Mouse (Mus musculus) G1E (cell line): ENCODE measurements at regions not wholly inside any gene's neighbourhood (a gene's known extent, or its start where the extent isn't known, plus 50 kb on each side); places are given as distances from the start of the nearest gene placed in this dataset.

Experiments
- ATAC-seq: 2 replicates; pipeline ENCODE4 v1.8.0; 2016; ENCODE audit warnings: mild to moderate bottlenecking; ENCODE audit not compliant: insufficient number of reproducible peaks, poor library complexity, low FRiP score, severe bottlenecking; ENCODE audit errors: extremely low read depth
- DNase-seq: peaks from one replicate; pipeline ENCODE4 v3.0.0; 2012; ENCODE audit warnings: low spot score
- H3K27me3 ChIP-seq: 2 replicates; pipeline ENCODE4 v1.6.1; 2012; ENCODE audit warnings: mild to moderate bottlenecking, low read length, inconsistent platforms; ENCODE audit not compliant: insufficient read depth
- H3K36me3 ChIP-seq: replicated peaks from 2 replicates; pipeline ENCODE3; 2012; ENCODE audit warnings: mild to moderate bottlenecking, inconsistent platforms
- H3K4me1 ChIP-seq: 2 replicates; pipeline ENCODE4 v1.6.1; 2012; ENCODE audit warnings: low read depth, low read length, inconsistent platforms, mixed read lengths; ENCODE audit not compliant: insufficient read depth
- H3K4me3 ChIP-seq: 2 replicates; pipeline ENCODE4 v1.5.1; 2012; ENCODE audit warnings: low read depth, mild to moderate bottlenecking, inconsistent platforms, low read length, moderate library complexity, mixed read lengths
- H3K9me3 ChIP-seq: replicated peaks from 2 replicates; pipeline ENCODE4 v1.6.1; 2012; ENCODE audit warnings: inconsistent platforms
- CTCF ChIP-seq: IDR thresholded peaks from 2 replicates; pipeline ENCODE4 v1.5.1; 2012; ENCODE audit warnings: low read depth, low read length, inconsistent platforms, mixed read lengths
- GATA1 ChIP-seq: IDR thresholded peaks from 2 replicates; pipeline ENCODE4 v1.6.1; 2012; ENCODE audit warnings: borderline replicate concordance, low read length, inconsistent platforms, mixed read lengths
- GATA2 ChIP-seq: IDR thresholded peaks from 2 replicates; pipeline ENCODE4 v1.6.1; 2012; ENCODE audit warnings: low read depth, low read length, inconsistent platforms, borderline replicate concordance
- POLR2AphosphoS5 ChIP-seq: IDR thresholded peaks from 2 replicates; pipeline ENCODE4 v1.6.1; 2012; ENCODE audit warnings: low read depth, low read length, inconsistent platforms; ENCODE audit not compliant: insufficient replicate concordance
- TAL1 ChIP-seq: conservative IDR thresholded peaks from 2 replicates; pipeline ENCODE4 v1.6.1; 2012; ENCODE audit warnings: low read depth, low read length, inconsistent platforms, mixed read lengths

GRCm38 (mm10) chr15:88542567-88542966, 57.5 kb upstream of the Zdhhc25 start:
- no peaks in the 10 kb centered on the region for H3K4me1 ChIP-seq
- H3K36me3 ChIP-seq, result no peaks in the 10 kb centered on the region
- H3K4me3 ChIP-seq, result no peak overlapping the region
- peaks cover 73% of the 10 kb centered on the region for H3K9me3 ChIP-seq
- H3K27me3 ChIP-seq, result no peaks in the 10 kb centered on the region
- ATAC-seq, result no peak
- no peak for TF ChIP-seq GATA1
- no peak for TF ChIP-seq POLR2AphosphoS5
- no peak for TF ChIP-seq GATA2
- TF ChIP-seq CTCF, result no peak
- TF ChIP-seq TAL1, result no peak
- DNase-seq, result no peak

GRCm38 (mm10) chr15:88544216-88544615, 55.9 kb upstream of the Zdhhc25 start:
- ATAC-seq (no peak), DNase-seq (no peak)
- no peaks in the 10 kb centered on the region for H3K36me3 ChIP-seq
- H3K9me3 ChIP-seq, result peaks cover 71% of the 10 kb centered on the region
- H3K4me3 ChIP-seq, result no peak overlapping the region
- no peak for TF ChIP-seq GATA1
- no peak for TF ChIP-seq GATA2
- no peak for TF ChIP-seq CTCF
- TF ChIP-seq POLR2AphosphoS5, result no peak
- TF ChIP-seq TAL1, result no peak
- H3K27me3 ChIP-seq, result no peaks in the 10 kb centered on the region
- H3K4me1 ChIP-seq, result no peaks in the 10 kb centered on the region

GRCm38 (mm10) chr15:88548261-88548660, 51.8 kb upstream of the Zdhhc25 start:
- H3K27me3 ChIP-seq, result no peaks in the 10 kb centered on the region

More at GRCm38 (mm10) chr15:88548261-88548660, 51.8 kb upstream of the Zdhhc25 start:
- no peak for TF ChIP-seq GATA1
- no peak for TF ChIP-seq CTCF
- no peak for TF ChIP-seq TAL1
- no peak for TF ChIP-seq POLR2AphosphoS5
- TF ChIP-seq GATA2, result no peak
- H3K4me1 ChIP-seq, result no peaks in the 10 kb centered on the region
- H3K9me3 ChIP-seq, result peaks cover 71% of the 10 kb centered on the region
- DNase-seq (no peak), ATAC-seq (no peak)
- H3K4me3 ChIP-seq, result no peak overlapping the region
- no peaks in the 10 kb centered on the region for H3K36me3 ChIP-seq
